Mouse (Mus musculus) ES-Bruce4 (cell line): ENCODE measurements around the gene Pde11a.

Experiments
- CTCF ChIP-seq: IDR thresholded peaks from one replicate; pipeline ENCODE4 v1.8.1; 2011; ENCODE audit warnings: low read depth, low read length
- POLR2A ChIP-seq: IDR thresholded peaks from one replicate; pipeline ENCODE4 v1.8.1; 2011; ENCODE audit warnings: low read length; ENCODE audit not compliant: insufficient read depth

- TF ChIP-seq POLR2A (no peak), CTCF (no peak)
Measured at GRCm38 (mm10) chr2:76238496-76238895, 100.1 kb downstream of the Pde11a start.
